Mouse (Mus musculus): ENCODE results near the gene Ttll6. TPM values are rescaled to one million over a fixed set of nuclear protein-coding genes. Genes with fewer than 3 reads are reported as not detected.

Ttll6 gene
- 0.06 and 0.10 TPM in 2 replicates for polyA plus RNA-seq (2021; fragmentation: Nextera tagmentation)
- long read RNA-seq, experiment 1 = 0 reads
- long read RNA-seq, experiment 2 = 0 reads

DNA sequence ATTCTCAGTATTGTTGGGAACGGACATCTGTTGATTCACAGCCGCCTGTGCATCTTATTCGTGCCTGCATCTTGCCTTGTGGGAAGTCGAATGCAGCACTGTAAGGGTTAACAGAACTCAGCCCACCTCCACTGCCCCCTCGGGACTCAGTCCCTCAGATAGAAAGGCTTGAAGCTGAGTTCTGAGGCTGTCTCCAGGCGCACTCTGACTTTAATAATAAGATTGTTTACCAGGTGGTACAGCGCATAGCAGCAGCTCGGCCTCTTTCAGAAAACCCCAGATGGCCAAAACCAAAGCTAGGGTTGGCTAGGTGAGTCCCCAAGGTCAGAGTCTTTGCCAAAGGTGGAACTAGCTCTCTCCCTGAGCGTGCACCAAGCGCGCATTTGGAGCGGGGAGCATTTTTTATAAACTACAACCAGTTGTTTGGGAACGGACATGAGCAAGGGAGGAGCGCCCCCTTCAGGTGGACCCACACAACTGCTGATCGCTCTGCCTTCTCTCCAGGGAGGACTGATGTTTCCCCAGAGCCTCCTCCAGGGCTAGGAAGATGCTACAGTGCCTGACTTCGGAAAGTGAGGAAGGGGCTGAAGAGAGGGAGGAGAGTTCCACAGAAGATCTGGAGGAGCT, at the start of gene Ttll6:
Gene Ttll6 (plus strand): TSS at position 548 of the 627 bp plus-strand sequence.

DNA sequence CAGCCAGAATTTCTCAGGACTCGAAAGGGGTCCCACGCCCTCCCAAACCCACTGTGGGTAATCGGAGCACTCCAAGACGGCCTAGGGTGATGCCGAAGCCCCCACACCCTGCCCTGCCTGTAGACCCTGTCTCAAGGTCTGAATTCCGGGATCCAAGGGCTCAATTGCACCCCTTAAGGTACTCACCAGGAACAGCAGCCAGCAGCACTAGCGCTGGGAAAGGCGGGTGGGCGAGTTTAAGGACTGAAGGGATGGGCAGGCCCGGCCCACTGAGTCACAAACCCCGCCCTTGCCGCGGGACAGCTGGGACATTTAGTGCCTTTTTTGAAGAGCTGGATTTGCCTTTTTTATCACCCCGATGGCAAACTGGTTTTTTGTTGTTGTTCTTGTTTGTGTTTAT, 21.8 kb upstream of the Ttll6 start, which contains the start of gene Calcoco2:
Gene Calcoco2 (minus strand): TSS at position 214 of the 400 bp plus-strand sequence.

DNA sequence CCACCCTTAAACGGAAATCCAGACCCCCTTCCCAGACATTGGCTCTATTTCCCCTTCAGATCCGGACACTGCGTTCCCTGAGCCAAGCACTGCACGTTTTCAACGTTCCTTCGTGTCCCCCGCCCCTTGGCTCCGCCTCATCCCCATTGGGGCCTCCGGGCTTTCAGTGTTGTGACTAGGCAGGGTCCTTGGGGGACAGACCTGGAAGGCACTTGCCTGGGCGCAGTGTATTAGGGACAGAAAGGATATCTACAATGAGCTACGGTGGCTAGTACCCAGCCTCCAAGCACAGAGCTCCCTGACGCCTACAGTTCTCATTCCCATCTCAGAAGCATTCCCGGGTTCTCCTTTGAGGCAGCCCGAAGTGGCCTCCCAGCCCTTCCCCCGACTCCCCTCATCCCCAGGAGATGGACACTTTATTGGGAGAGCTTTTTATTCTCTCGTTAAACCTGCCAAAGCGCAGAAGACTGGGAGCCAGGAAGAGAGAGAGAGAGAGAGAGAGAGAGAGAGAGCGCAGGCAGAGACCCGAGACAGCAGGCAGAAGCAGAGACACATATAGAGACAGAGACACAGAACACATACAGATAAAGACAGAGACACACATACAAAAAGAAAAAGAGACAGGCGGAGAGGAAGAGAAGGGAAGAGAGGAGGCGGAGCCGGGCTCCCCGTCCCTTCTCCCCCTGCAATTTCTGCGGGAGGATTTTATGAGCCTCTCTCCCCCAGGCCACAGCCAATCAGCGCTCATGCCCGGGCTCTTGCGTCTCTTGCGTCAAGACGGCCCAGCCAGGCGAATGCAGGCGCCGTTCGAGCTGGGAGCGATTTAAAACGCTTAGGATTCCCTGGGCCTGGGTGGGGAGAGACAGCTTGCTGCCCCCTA, 60.2 kb downstream of the Ttll6 start, which contains the start of gene Hoxb13:
Gene Hoxb13 (plus strand): TSS at position 796 of the 880 bp plus-strand sequence.

Other genes with a start within 250 kb of the Ttll6 start
- not detected in 2 replicates for gene B4galnt2, start 218.9 kb upstream of the Ttll6 start, polyA plus RNA-seq (2021; fragmentation: Nextera tagmentation)
- not detected in 2 replicates for gene Igf2bp1, start 127.8 kb upstream of the Ttll6 start, polyA plus RNA-seq (2021; fragmentation: Nextera tagmentation)
- gene Gip, start 109.2 kb upstream of the Ttll6 start, polyA plus RNA-seq (2021; fragmentation: Nextera tagmentation) = not detected in 2 replicates
- 25.0 and 26.8 TPM in 2 replicates for gene Snf8, start 98.9 kb upstream of the Ttll6 start, polyA plus RNA-seq (2021; fragmentation: Nextera tagmentation)
- gene Ube2z, start 68.4 kb upstream of the Ttll6 start, polyA plus RNA-seq (2021; fragmentation: Nextera tagmentation) = 6.6 and 6.9 TPM in 2 replicates
- gene Atp5g1, start 58.1 kb upstream of the Ttll6 start, polyA plus RNA-seq (2021; fragmentation: Nextera tagmentation) = 1,392 and 1,732 TPM in 2 replicates
- 0.09 and 0.21 TPM in 2 replicates for gene Calcoco2, start 21.8 kb upstream of the Ttll6 start, polyA plus RNA-seq (2021; fragmentation: Nextera tagmentation)
- gene Hoxb13, start 60.5 kb downstream of the Ttll6 start, polyA plus RNA-seq (2021; fragmentation: Nextera tagmentation) = not detected in 2 replicates
- not detected in 2 replicates for gene Hoxb9, start 137.7 kb downstream of the Ttll6 start, polyA plus RNA-seq (2021; fragmentation: Nextera tagmentation)
- not detected in 2 replicates for gene Hoxb8, start 148.1 kb downstream of the Ttll6 start, polyA plus RNA-seq (2021; fragmentation: Nextera tagmentation)
- gene Hoxb7, start 152.8 kb downstream of the Ttll6 start, polyA plus RNA-seq (2021; fragmentation: Nextera tagmentation) = not detected in 2 replicates
- not detected in 2 replicates for gene Hoxb6, start 158.7 kb downstream of the Ttll6 start, polyA plus RNA-seq (2021; fragmentation: Nextera tagmentation)
- gene Hoxb5, start 169.6 kb downstream of the Ttll6 start, polyA plus RNA-seq (2021; fragmentation: Nextera tagmentation) = not detected in 2 replicates
- not detected in 2 replicates for gene Hoxb4, start 184.5 kb downstream of the Ttll6 start, polyA plus RNA-seq (2021; fragmentation: Nextera tagmentation)
- not detected in 2 replicates for gene Hoxb3, start 189.5 kb downstream of the Ttll6 start, polyA plus RNA-seq (2021; fragmentation: Nextera tagmentation)
- not detected in 2 replicates for gene Hoxb2, start 216.7 kb downstream of the Ttll6 start, polyA plus RNA-seq (2021; fragmentation: Nextera tagmentation)
- gene Hoxb1, start 232.0 kb downstream of the Ttll6 start, polyA plus RNA-seq (2021; fragmentation: Nextera tagmentation) = not detected in 2 replicates